13 mouse cellular contexts compared by ENCODE assay signal in the genomic region with DNA sequence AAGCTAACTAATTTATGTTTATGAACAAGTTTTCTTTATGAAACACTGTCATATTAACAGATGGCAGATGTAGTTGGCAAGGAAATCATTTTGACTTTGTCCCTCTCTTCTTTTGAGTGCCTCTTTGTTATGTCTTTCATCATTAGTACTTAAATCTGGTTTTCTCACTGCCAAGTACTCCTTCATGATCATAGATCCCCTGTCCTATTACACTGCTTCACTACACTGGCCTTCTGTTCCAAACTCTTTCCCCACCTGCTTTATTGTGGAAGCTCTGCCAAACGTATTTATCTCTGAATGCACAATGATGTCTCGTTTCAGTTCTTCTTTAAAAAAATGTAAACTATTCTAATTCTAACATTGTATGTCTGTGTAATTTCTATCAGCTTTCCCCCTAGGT.
"Had no signal": no experiment of that assay in that cellular context is flagged by ENCODE, and none has a peak within 500 bp of the region (broad histone marks: within the 10 kb centered on the region; RNA-seq: fewer than 3 reads in every experiment).

No protein-coding gene starts in this region.

- H3K4me1 ChIP-seq: limb, embryonic 13.5 days; midbrain, embryonic 13.5 days; neural tube, embryonic 15.5 days had no signal

- H3K4me3 ChIP-seq: limb, embryonic 13.5 days; midbrain, embryonic 13.5 days; myocyte; neural tube, embryonic 15.5 days had no signal

- H3K27me3 ChIP-seq: limb, embryonic 13.5 days; midbrain, embryonic 13.5 days; neural tube, embryonic 15.5 days had no signal

- DNase-seq: kidney, postnatal 36 days; left cerebral cortex, postnatal 4 days; lung, adult 18-20 months; right cerebral cortex, adult 18-20 months; right cerebral cortex, postnatal 25 days; thymus, postnatal 14 days had no signal

- H3K9ac ChIP-seq: limb, embryonic 13.5 days; liver, embryonic 14.5 days; midbrain, embryonic 13.5 days; neural tube, embryonic 15.5 days had no signal

- ATAC-seq: midbrain, embryonic 13.5 days had no signal

- H3K36me3 ChIP-seq: limb, embryonic 13.5 days; midbrain, embryonic 13.5 days; neural tube, embryonic 15.5 days had no signal

- H3K4me2 ChIP-seq: limb, embryonic 13.5 days; midbrain, embryonic 13.5 days; neural tube, embryonic 15.5 days had no signal

- H3K9me3 ChIP-seq: limb, embryonic 13.5 days; midbrain, embryonic 13.5 days; neural tube, embryonic 15.5 days had no signal

- H3K27ac ChIP-seq: kidney, postnatal 0 days; limb, embryonic 13.5 days; liver, embryonic 14.5 days; midbrain, embryonic 13.5 days; neural tube, embryonic 15.5 days; stomach, postnatal 0 days had no signal
